18 mouse cellular contexts compared by ENCODE assay signal in genomic region chr1:42351884-42352283, GRCm38 (mm10).
DNase-seq lines count a peak whose midpoint lies in the region; ATAC-seq and TF ChIP-seq lines count a peak whose summit lies in the region.
"Had no signal": no experiment of that assay in that cellular context is flagged by ENCODE, and none has a peak within 500 bp of the region (broad histone marks: within the 10 kb centered on the region; RNA-seq: fewer than 3 reads in every experiment).

No protein-coding gene starts in this region.

- ATAC-seq in hindbrain, embryonic 12.5 days (ENCODE audit: low FRiP score), result peak; percentile 46; the same call in 1 of the 2 replicates
- ATAC-seq in hindbrain, embryonic 11.5 days (ENCODE audit: low FRiP score), result no peak; the same call in 1 of the 2 replicates
- ATAC-seq in forebrain, embryonic 14.5 days, result peak; percentile 29; the same call in 1 of the 2 replicates
- ATAC-seq in hindbrain, postnatal 0 days, result no peak
- ATAC-seq in neural tube, embryonic 13.5 days (ENCODE audit: low read depth), result peak; percentile 62; the same call in 1 of the 2 replicates
- no peak for ATAC-seq in stomach, postnatal 0 days (ENCODE audit: low FRiP score, low TSS enrichment)
- ATAC-seq: liver, embryonic 12.5 days had no signal

- no peak overlapping the region for H3K9ac ChIP-seq in hindbrain, embryonic 12.5 days
- H3K9ac ChIP-seq in hindbrain, embryonic 11.5 days (ENCODE audit: low read depth, low read length), result no peak overlapping the region
- no peak overlapping the region for H3K9ac ChIP-seq in forebrain, embryonic 14.5 days (ENCODE audit: low read length)
- no peak overlapping the region for H3K9ac ChIP-seq in hindbrain, postnatal 0 days (replicated peaks; ENCODE audit: low read length)
- H3K9ac ChIP-seq in neural tube, embryonic 13.5 days, result no peak overlapping the region
- H3K9ac ChIP-seq in stomach, postnatal 0 days (ENCODE audit: low read length), result no peak overlapping the region
- H3K9ac ChIP-seq: heart, embryonic 12.5 days; liver, embryonic 12.5 days had no signal

- H3K4me1 ChIP-seq in hindbrain, embryonic 12.5 days, result peaks cover 11% of the 10 kb centered on the region
- H3K4me1 ChIP-seq in hindbrain, embryonic 11.5 days (replicated peaks; ENCODE audit: control insufficient read depth, insufficient read depth, low read length), result peaks cover 2% of the 10 kb centered on the region; the same call in 1 of the 2 replicates
- H3K4me1 ChIP-seq in forebrain, embryonic 14.5 days (ENCODE audit: control insufficient read depth, insufficient read depth, low read length), result peaks cover 23% of the 10 kb centered on the region
- peaks cover 7% of the 10 kb centered on the region; the same call in 1 of the 2 replicates for H3K4me1 ChIP-seq in hindbrain, postnatal 0 days (ENCODE audit: insufficient read depth, low read length)
- peaks cover 37% of the 10 kb centered on the region for H3K4me1 ChIP-seq in neural tube, embryonic 13.5 days (replicated peaks)
- no peaks in the 10 kb centered on the region for H3K4me1 ChIP-seq in stomach, postnatal 0 days (replicated peaks; ENCODE audit: control insufficient read depth, insufficient read depth)
- H3K4me1 ChIP-seq: heart, embryonic 12.5 days; liver, embryonic 12.5 days; megakaryocyte, embryonic 14.5 days had no signal

- no peak for DNase-seq in hindbrain, embryonic 11.5 days (ENCODE audit: low spot score)
- DNase-seq in forebrain, embryonic 14.5 days (ENCODE audit: low spot score), result peak; percentile 79
- DNase-seq in hindbrain, postnatal 0 days (ENCODE audit: low spot score), result peak; percentile 28
- DNase-seq in stomach, postnatal 0 days (ENCODE audit: low spot score), result no peak
- no peak for DNase-seq in thymus, postnatal 14 days
- DNase-seq: adrenal gland, postnatal 14 days; heart, postnatal 4 days; kidney, adult 18-20 months; kidney, postnatal 36 days; retina, postnatal 1 day; spleen, adult 18-20 months had no signal

- no peaks in the 10 kb centered on the region for H3K9me3 ChIP-seq in hindbrain, embryonic 12.5 days (replicated peaks)
- no peaks in the 10 kb centered on the region for H3K9me3 ChIP-seq in hindbrain, embryonic 11.5 days (ENCODE audit: control insufficient read depth, low read length)
- H3K9me3 ChIP-seq in forebrain, embryonic 14.5 days (replicated peaks; ENCODE audit: control insufficient read depth, low read length), result no peaks in the 10 kb centered on the region
- H3K9me3 ChIP-seq in hindbrain, postnatal 0 days (ENCODE audit: low read length), result no peaks in the 10 kb centered on the region
- H3K9me3 ChIP-seq in neural tube, embryonic 13.5 days, result no peaks in the 10 kb centered on the region
- H3K9me3 ChIP-seq in stomach, postnatal 0 days (ENCODE audit: control insufficient read depth, low read length), result no peaks in the 10 kb centered on the region
- H3K9me3 ChIP-seq: heart, embryonic 12.5 days; liver, embryonic 12.5 days had no signal

- H3K27me3 ChIP-seq in hindbrain, embryonic 12.5 days, result no peaks in the 10 kb centered on the region
- H3K27me3 ChIP-seq in hindbrain, embryonic 11.5 days (ENCODE audit: control insufficient read depth, insufficient read depth, low read length), result no peaks in the 10 kb centered on the region
- H3K27me3 ChIP-seq in forebrain, embryonic 14.5 days (replicated peaks; ENCODE audit: control insufficient read depth, insufficient read depth, low read length), result no peaks in the 10 kb centered on the region
- no peaks in the 10 kb centered on the region for H3K27me3 ChIP-seq in hindbrain, postnatal 0 days (ENCODE audit: insufficient read depth, low read length)
- H3K27me3 ChIP-seq in neural tube, embryonic 13.5 days, result no peaks in the 10 kb centered on the region
- no peaks in the 10 kb centered on the region for H3K27me3 ChIP-seq in stomach, postnatal 0 days (ENCODE audit: control insufficient read depth, insufficient read depth, low read length)
- H3K27me3 ChIP-seq: heart, embryonic 12.5 days; liver, embryonic 12.5 days; megakaryocyte, embryonic 14.5 days had no signal

- no peak overlapping the region for H3K4me3 ChIP-seq in hindbrain, embryonic 12.5 days
- no peak overlapping the region for H3K4me3 ChIP-seq in hindbrain, embryonic 11.5 days (ENCODE audit: low read depth, low read length)
- H3K4me3 ChIP-seq in forebrain, embryonic 14.5 days (ENCODE audit: low read depth, low read length), result no peak overlapping the region
- no peak overlapping the region for H3K4me3 ChIP-seq in hindbrain, postnatal 0 days (ENCODE audit: low read length)
- no peak overlapping the region for H3K4me3 ChIP-seq in neural tube, embryonic 13.5 days
- H3K4me3 ChIP-seq in stomach, postnatal 0 days (ENCODE audit: low read depth, low read length), result no peak overlapping the region
- H3K4me3 ChIP-seq: heart, embryonic 12.5 days; liver, embryonic 12.5 days; megakaryocyte, embryonic 14.5 days; myocyte had no signal

- peak overlapping the region; percentile 13; the same call in 1 of the 2 replicates for H3K4me2 ChIP-seq in hindbrain, embryonic 12.5 days (replicated peaks)
- no peak overlapping the region for H3K4me2 ChIP-seq in hindbrain, embryonic 11.5 days (replicated peaks; ENCODE audit: low read depth, low read length)
- H3K4me2 ChIP-seq in forebrain, embryonic 14.5 days (ENCODE audit: low read length), result peak overlapping the region; percentile 29
- peak overlapping the region; percentile 44 for H3K4me2 ChIP-seq in hindbrain, postnatal 0 days (ENCODE audit: low read depth, low read length)
- peak overlapping the region; percentile 35 for H3K4me2 ChIP-seq in neural tube, embryonic 13.5 days
- H3K4me2 ChIP-seq in stomach, postnatal 0 days (replicated peaks; ENCODE audit: low read depth), result no peak overlapping the region
- H3K4me2 ChIP-seq: heart, embryonic 12.5 days; liver, embryonic 12.5 days had no signal

- no peak for TF ChIP-seq EP300 in stomach, postnatal 0 days (optimal IDR thresholded peaks at IDR 0.05)

- TF ChIP-seq CTCF in hindbrain, postnatal 0 days (IDR thresholded peaks at IDR 0.05; ENCODE audit: low read depth), result no peak
- TF ChIP-seq CTCF in stomach, postnatal 0 days (IDR thresholded peaks at IDR 0.05; ENCODE audit: low read depth), result no peak

- WGBS in hindbrain, embryonic 12.5 days, result 53% methylated on average over 4 of the region's 4 CpGs
- 71% methylated on average over 4 of the region's 4 CpGs for WGBS in hindbrain, embryonic 11.5 days
- WGBS in forebrain, embryonic 14.5 days, result 42% methylated on average over 4 of the region's 4 CpGs
- 28% methylated on average over 4 of the region's 4 CpGs for WGBS in hindbrain, postnatal 0 days
- 32% methylated on average over 4 of the region's 4 CpGs for WGBS in neural tube, embryonic 13.5 days
- WGBS in stomach, postnatal 0 days, result 81% methylated on average over 4 of the region's 4 CpGs

- no peaks in the 10 kb centered on the region for H3K36me3 ChIP-seq in hindbrain, embryonic 12.5 days
- H3K36me3 ChIP-seq in hindbrain, embryonic 11.5 days (ENCODE audit: control insufficient read depth, insufficient read depth, low read length), result no peaks in the 10 kb centered on the region
- H3K36me3 ChIP-seq in forebrain, embryonic 14.5 days (ENCODE audit: control insufficient read depth, insufficient read depth, low read length), result no peaks in the 10 kb centered on the region
- no peaks in the 10 kb centered on the region for H3K36me3 ChIP-seq in hindbrain, postnatal 0 days (ENCODE audit: insufficient read depth, low read length)
- H3K36me3 ChIP-seq in neural tube, embryonic 13.5 days, result no peaks in the 10 kb centered on the region
- H3K36me3 ChIP-seq in stomach, postnatal 0 days (ENCODE audit: control insufficient read depth, insufficient read depth, low read length), result no peaks in the 10 kb centered on the region
- H3K36me3 ChIP-seq: G1E; heart, embryonic 12.5 days; liver, embryonic 12.5 days had no signal

- H3K27ac ChIP-seq in hindbrain, embryonic 12.5 days, result peak overlapping the region; percentile 44; the same call in 1 of the 2 replicates
- H3K27ac ChIP-seq in hindbrain, embryonic 11.5 days (ENCODE audit: low read depth, low read length), result no peak overlapping the region
- no peak overlapping the region for H3K27ac ChIP-seq in forebrain, embryonic 14.5 days (ENCODE audit: low read depth, low read length)
- H3K27ac ChIP-seq in hindbrain, postnatal 0 days, result no peak overlapping the region
- peak overlapping the region; percentile 25 for H3K27ac ChIP-seq in neural tube, embryonic 13.5 days (replicated peaks)
- H3K27ac ChIP-seq in stomach, postnatal 0 days (replicated peaks), result no peak overlapping the region
- H3K27ac ChIP-seq: liver, embryonic 12.5 days had no signal

Comparison
In these comparisons a context has a peak if more than half of its experiments do, and no peak if none do; other contexts are left out.
1. ATAC-seq: peak in hindbrain, embryonic 12.5 days (single experiment), forebrain, embryonic 14.5 days (single experiment) and neural tube, embryonic 13.5 days (single experiment); none in hindbrain, embryonic 11.5 days (single experiment), hindbrain, postnatal 0 days (single experiment) and stomach, postnatal 0 days (single experiment).
2. H3K27ac ChIP-seq: peak in hindbrain, embryonic 12.5 days (single experiment) and neural tube, embryonic 13.5 days (single experiment); none in hindbrain, embryonic 11.5 days (single experiment), forebrain, embryonic 14.5 days (single experiment), hindbrain, postnatal 0 days (single experiment) and stomach, postnatal 0 days (single experiment).
3. H3K4me2 ChIP-seq: peak in hindbrain, embryonic 12.5 days (single experiment), forebrain, embryonic 14.5 days (single experiment), hindbrain, postnatal 0 days (single experiment) and neural tube, embryonic 13.5 days (single experiment); none in hindbrain, embryonic 11.5 days (single experiment) and stomach, postnatal 0 days (single experiment).
4. DNase-seq: peak in forebrain, embryonic 14.5 days (single experiment) and hindbrain, postnatal 0 days (single experiment); none in hindbrain, embryonic 11.5 days (single experiment), stomach, postnatal 0 days (single experiment) and thymus, postnatal 14 days (single experiment).